Mouse (Mus musculus) thymus, adult 2 months (tissue): ENCODE results near the gene Bag2.

Experiments used
- CTCF ChIP-seq: fragments of 200-500 bp; IDR thresholded peaks from 2 replicates; pipeline ENCODE4 v1.5.1; 2012; ENCODE audit warnings: mild to moderate bottlenecking, control low read depth, low read length, moderate library complexity, borderline replicate concordance; ENCODE audit not compliant: control insufficient read depth, poor library complexity, insufficient read depth; ENCODE audit errors: extremely low read depth
- POLR2A ChIP-seq: fragments of 200-500 bp; IDR thresholded peaks from 2 replicates; pipeline ENCODE4 v1.6.1; 2012; ENCODE audit warnings: mild to moderate bottlenecking, low read length, control low read depth, moderate library complexity; ENCODE audit not compliant: control insufficient read depth, poor library complexity, insufficient read depth; ENCODE audit errors: extremely low read depth

DNA sequence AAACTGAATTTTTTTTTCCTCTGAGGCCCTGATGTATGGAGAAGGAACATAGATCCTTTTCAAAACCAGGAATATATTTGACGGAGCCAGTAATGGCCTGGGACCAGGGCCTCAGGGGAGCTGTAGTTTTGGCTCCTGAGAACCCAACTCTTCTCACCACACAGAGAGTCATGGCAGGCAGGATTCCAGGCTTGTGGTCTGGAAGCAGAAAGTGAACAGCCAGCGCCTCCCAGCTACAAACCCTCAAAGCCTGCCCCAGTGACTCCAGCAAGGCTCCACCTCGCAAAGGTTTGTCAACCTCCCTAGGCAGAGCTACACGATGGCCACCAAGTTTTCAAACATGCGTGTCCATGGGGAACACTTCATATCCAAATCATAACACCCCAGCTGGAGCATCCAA is 45.6 kb downstream of the Bag2 start:
- no peak for TF ChIP-seq CTCF
- no peak for TF ChIP-seq POLR2A
